Mouse (Mus musculus) Patski (cell line): ENCODE data around the gene Trdmt1. TPM values are rescaled to one million over a fixed set of nuclear protein-coding genes. Genes with fewer than 3 reads are reported as not detected.

Source experiments
- ATAC-seq: fragments of 100-300 bp; one replicate; pipeline ENCODE4 v1.8.0; 2021
- CTCF ChIA-PET: fragments of 350-600 bp; sonication (Branson Sonifier 250); formaldehyde crosslinking; loops from one replicate; lab custom pipeline; 2022; ENCODE audit warnings: inconsistent platforms; lab: Charles Lee
- POLR2A ChIA-PET: fragments of 350-600 bp; sonication (Branson Sonifier 250); formaldehyde crosslinking; loops from one replicate; lab custom pipeline; 2022; ENCODE audit warnings: antibody characterized with exemption, inconsistent platforms; lab: Charles Lee
- DNase-seq: peaks from one replicate; pipeline ENCODE4 v3.0.0-alpha.2; 2011; ENCODE audit warnings: low read depth, low spot score
- H3K27me3 ChIP-seq: fragments of 371-371 bp; one replicate; pipeline ENCODE4 v1.5.1; 2021
- CTCF ChIP-seq: fragments of 100-300 bp; IDR thresholded peaks from one replicate; pipeline ENCODE4 v1.5.1; 2021
- in situ Hi-C: fragments of 300-500 bp; cut with MboI; formaldehyde crosslinking; loops from 3 replicates; pipeline ENCODE4 v1.11.1; 2018; ENCODE audit warnings: low pct_unique_long_range_greater_than_20kb, mixed read lengths
- polyA plus RNA-seq: library from polyadenylated mRNA; unstranded; gene quantifications from one replicate; pipeline ENCODE4 v1.2.3, GENCODE M21; 2021

Gene Trdmt1
- polyA plus RNA-seq, 1 experiment from 2014 or later = 8.0 TPM

DNA sequence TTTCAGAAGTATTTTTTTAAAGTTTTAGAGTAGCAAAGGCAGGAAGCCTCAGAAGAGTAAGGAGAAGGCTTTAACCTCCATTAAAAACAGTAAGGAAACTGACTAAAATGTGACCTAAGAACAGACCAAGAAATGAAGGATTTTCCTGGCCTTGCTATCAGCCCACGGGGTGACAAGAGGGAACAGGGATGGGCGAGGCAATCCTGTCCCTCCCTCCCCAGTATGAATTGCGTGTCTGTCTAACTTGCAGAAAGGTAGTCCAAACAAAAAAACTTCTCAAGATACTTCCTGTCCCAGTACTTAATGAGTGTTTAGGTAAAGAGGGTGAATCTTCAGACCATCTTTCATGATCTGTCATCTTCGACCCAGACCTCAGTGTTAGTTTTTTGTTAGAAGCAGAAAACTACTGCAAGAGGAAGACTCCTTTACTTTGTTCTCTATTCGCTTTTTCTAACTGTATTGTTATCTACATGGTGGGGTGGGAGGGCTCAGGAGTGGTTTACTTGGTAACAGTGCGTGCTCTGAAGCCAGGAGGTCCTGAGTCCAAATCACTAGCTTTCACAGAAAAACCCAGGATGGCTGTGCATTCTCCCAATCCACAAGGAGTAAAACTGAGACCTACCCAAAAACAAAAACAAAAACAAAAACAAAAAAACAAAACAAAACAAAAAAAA is 5.6 kb downstream of the Trdmt1 start:
- DNase-seq (no peak), ATAC-seq (no peak)
- CTCF ChIA-PET = interaction anchor here (0.8 to 2.4 kb wide), 10 partner anchors 10 to 258 kb away, joined by 3 to 8 read pairs (median 4); no protein-coding TSS in a partner anchor
- no peaks in the 10 kb centered on the region for H3K27me3 ChIP-seq
- no peak for TF ChIP-seq CTCF
- in situ Hi-C loops = loop anchor here (5.0 kb wide), 1 partner anchor 242 kb away; no protein-coding TSS in a partner anchor
- POLR2A ChIA-PET = interaction anchor here (1.3 kb wide), 1 partner anchor 36 kb away, joined by 4 read pairs; no protein-coding TSS in a partner anchor

DNA sequence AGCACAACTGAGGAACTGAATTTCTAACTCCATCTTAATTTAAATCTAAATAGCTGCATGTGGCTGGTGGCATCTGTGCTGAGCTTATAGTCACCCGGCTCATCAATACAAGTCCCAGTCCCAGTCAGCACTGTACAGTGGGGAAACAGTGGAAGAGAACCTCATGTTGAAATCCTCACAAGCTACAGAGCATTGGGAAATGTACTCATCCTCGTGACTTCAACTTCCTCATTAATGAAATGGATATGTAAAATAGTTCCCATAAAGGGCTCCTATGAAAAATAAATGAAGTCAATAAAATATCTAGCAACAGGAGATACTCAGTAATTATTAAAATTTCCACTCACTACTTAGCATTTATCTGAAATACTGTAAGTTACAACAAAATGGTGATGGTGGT is 6.2 kb downstream of the Trdmt1 start:
- TF ChIP-seq CTCF = no peak
- in situ Hi-C loops = loop anchor here (5.0 kb wide), 1 partner anchor 241 kb away; no protein-coding TSS in a partner anchor
- ATAC-seq (no peak), DNase-seq (no peak)
- ChIA-PET CTCF (interaction anchor here (0.8 to 2.5 kb wide), 11 partner anchors 9 to 257 kb away, joined by 3 to 8 read pairs (median 4); no protein-coding TSS in a partner anchor), POLR2A (interaction anchor here (1.3 kb wide), 1 partner anchor 36 kb away, joined by 4 read pairs; no protein-coding TSS in a partner anchor)
- no peaks in the 10 kb centered on the region for H3K27me3 ChIP-seq

DNA sequence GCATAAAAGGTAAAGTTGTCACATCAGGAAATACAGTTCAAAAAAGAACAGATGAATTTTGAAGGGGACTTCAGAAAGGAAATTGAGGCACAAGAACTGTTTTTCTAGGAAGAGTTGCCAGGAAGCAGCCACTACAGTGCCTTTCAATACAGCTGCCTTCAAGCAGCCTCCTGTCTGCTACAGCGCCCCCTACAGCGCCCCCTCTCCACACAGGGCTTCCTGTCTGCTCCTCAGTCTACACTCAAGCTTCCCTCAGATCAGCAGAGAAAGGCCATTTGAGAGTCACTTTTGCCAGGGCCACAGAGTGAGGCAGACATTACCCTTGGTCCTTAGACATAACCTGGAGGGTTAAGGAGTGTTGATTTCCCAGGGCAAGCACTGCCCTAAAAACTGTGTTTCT is 6.7 kb downstream of the Trdmt1 start:
- no peak for ATAC-seq
- CTCF ChIA-PET = interaction anchor here (0.8 to 2.5 kb wide), 11 partner anchors 9 to 240 kb away, joined by 3 to 8 read pairs (median 3); no protein-coding TSS in a partner anchor
- POLR2A ChIA-PET = interaction anchor here (1.3 kb wide), 1 partner anchor 37 kb away, joined by 4 read pairs; no protein-coding TSS in a partner anchor
- in situ Hi-C loops = loop anchor here (5.0 kb wide), 1 partner anchor 240 kb away; no protein-coding TSS in a partner anchor
- no peaks in the 10 kb centered on the region for H3K27me3 ChIP-seq
- DNase-seq = no peak
- peak; percentile 56 for TF ChIP-seq CTCF

DNA sequence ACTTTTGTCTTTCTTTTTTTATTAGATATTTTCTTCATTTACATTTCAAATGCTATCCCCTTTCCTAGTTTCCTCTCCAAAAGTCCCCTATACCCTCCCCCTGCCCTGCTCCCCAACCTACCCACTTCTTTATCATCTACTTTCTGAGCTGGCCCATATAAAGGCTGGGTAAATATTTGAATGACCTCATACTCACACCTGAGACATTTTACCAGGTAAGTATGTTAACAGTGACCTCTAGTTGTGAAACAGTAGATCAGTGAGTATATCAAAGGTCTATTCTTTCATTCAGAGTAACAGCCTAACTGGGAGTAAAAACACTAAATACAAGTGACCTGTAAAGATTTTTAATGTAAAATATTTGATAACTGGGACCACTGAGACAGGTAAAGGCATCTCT is 7.7 kb downstream of the Trdmt1 start:
- TF ChIP-seq CTCF = peak; percentile 23
- H3K27me3 ChIP-seq = no peaks in the 10 kb centered on the region
- in situ Hi-C loops = loop anchor here (5.0 kb wide), 1 partner anchor 239 kb away; no protein-coding TSS in a partner anchor
- DNase-seq (no peak), ATAC-seq (no peak)
- POLR2A ChIA-PET = no interaction called here
- CTCF ChIA-PET = interaction anchor here (0.9 to 2.5 kb wide), 6 partner anchors 8 to 252 kb away, joined by 3 to 8 read pairs (median 5); no protein-coding TSS in a partner anchor

DNA sequence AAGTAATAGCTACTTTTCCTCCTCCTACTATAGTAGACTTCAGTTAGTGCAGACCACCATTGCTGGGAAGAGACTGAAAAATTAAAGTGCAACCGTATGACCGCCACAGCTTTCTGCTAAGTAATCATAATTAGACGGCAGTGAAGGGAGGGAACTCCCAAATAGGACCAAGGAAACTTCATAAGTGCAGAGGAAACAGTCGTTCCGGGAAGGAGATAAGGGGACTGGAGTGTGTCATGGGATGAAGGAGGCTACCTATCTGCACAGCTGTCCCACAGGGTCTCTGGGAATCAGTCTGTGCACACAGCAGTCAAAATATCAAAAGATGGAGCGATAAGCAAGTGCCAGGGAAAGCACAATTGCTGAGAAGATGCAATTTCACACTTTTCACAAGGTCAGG is 13.8 kb downstream of the Trdmt1 start:
- in situ Hi-C loops = no loop called here
- ChIA-PET POLR2A (interaction anchor here (0.7 kb wide), 1 partner anchor 122 kb away, joined by 4 read pairs; no protein-coding TSS in a partner anchor), CTCF (interaction anchor here (1.7 kb wide), 1 partner anchor 236 kb away, joined by 4 read pairs; no protein-coding TSS in a partner anchor)
- no peak for ATAC-seq
- no peak for TF ChIP-seq CTCF
- H3K27me3 ChIP-seq = no peaks in the 10 kb centered on the region
- no peak for DNase-seq

DNA sequence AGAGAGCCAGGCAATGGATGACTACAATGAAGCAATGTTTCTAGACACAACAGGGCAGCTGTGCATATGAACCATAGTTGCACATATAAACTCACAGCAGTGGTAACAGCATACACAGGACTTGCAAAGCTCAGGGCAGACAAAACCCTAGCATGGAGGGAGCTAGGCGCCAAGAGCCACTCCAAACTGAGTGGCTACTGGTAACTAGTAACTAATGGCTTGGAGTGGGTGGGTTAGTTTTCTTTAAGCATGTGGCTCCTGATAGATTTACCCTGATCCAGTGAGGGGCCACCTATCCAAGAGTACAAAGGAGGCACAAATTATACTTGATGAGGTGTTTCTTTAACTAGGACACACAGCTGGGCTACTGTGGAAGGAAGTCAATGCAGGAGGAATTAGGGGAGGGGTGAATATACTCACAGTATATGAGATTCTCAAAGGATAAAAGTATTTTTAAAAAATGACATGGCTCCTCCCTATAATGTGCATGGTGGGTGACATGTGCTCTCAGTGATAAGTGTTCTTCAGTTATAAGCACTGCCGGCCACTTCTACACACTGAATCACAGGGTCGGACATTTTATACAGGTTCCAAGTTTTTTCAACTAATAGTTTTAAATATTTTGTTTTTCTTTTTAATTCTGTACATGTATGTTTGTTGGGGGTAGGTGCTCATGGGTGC is 15.1 kb downstream of the Trdmt1 start:
- no peak for TF ChIP-seq CTCF
- no peak for ATAC-seq
- CTCF ChIA-PET = interaction anchor here (1.7 kb wide), 2 partner anchors 8 to 235 kb away, joined by 4 to 6 read pairs; no protein-coding TSS in a partner anchor
- in situ Hi-C loops = no loop called here
- DNase-seq = no peak
- POLR2A ChIA-PET = interaction anchor here (0.6 kb wide), 1 partner anchor 221 kb away, joined by 8 read pairs; no protein-coding TSS in a partner anchor
- H3K27me3 ChIP-seq = no peaks in the 10 kb centered on the region

DNA sequence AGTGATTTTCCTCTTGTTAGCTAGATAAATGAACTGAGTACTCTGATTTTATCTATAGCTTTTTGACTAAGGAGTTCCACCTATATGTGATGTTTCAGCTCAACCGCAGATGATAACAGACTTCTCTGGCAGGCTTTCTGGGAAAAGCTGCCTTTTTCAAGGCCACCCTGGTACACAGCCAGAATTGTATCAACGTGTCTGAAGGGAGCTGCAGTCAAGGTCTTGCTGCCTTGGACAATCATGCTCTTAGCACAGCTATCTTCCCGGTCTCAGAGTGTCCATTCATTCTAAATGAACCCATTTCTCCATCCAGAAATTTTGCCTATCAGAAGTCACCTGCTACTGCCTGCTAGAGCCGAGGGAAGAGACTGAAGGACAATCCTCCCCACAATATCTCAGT is 16.9 kb downstream of the Trdmt1 start:
- ChIA-PET POLR2A (no interaction called here), CTCF (interaction anchor here (0.8 to 1.3 kb wide), 2 partner anchors 10 to 75 kb away, joined by 3 to 4 read pairs; no protein-coding TSS in a partner anchor)
- no peak for TF ChIP-seq CTCF
- H3K27me3 ChIP-seq = no peaks in the 10 kb centered on the region
- DNase-seq (no peak), ATAC-seq (no peak)
- in situ Hi-C loops = no loop called here

DNA sequence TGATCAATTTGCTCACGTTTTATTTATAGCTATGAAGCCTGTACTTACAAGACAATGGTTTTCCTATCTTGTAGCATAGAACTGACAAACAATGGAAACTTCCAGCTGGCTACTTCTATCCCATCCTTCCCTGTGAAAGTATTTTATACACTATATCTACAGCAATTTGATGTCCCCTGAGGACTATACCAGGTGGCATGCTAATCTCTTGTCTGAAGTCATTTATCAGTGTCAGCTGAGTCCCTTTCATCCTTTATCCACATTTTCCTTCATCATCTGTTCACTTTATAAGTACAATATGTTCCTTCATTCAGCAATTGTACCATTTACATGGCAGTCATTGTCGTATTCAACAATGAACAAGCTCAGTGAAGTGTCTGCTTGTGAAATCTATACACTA is 17.3 kb downstream of the Trdmt1 start:
- no peak for TF ChIP-seq CTCF
- no peaks in the 10 kb centered on the region for H3K27me3 ChIP-seq
- ATAC-seq (no peak), DNase-seq (no peak)
- ChIA-PET POLR2A (no interaction called here), CTCF (interaction anchor here (0.8 to 1.3 kb wide), 2 partner anchors 11 to 74 kb away, joined by 3 to 4 read pairs; no protein-coding TSS in a partner anchor)
- in situ Hi-C loops = no loop called here

DNA sequence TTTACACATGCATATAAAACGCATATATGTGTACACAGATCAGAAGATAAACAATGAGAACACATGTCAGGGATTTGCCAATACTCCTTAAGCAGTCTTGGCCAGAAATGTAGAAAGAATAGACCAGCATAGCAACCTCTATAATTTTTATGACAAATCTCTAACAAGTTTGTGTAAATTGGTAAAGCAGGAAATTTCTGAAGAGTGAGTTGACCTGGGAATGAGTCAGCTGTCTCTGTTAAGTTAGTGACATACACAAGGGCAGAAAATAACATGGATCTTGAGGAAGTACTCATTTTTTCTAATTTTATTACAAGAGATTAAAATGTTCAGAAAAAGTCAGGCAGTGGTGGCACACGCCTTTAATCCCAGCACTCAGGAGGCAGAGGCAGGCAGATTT is 18.3 kb downstream of the Trdmt1 start:
- ATAC-seq (no peak), DNase-seq (no peak)
- ChIA-PET CTCF (interaction anchor here (1.0 to 1.3 kb wide), 2 partner anchors 12 to 73 kb away, joined by 3 to 4 read pairs; no protein-coding TSS in a partner anchor), POLR2A (no interaction called here)
- in situ Hi-C loops = no loop called here
- no peak for TF ChIP-seq CTCF
- no peaks in the 10 kb centered on the region for H3K27me3 ChIP-seq
